Mouse (Mus musculus) G1E (cell line): ENCODE data around the gene Mctp1. TPM values are rescaled to one million over a fixed set of nuclear protein-coding genes. Genes with fewer than 3 reads are reported as not detected.
A peak's percentile ranks its signal among the peaks of the same experiment; 100 is the strongest.

Experiments
- ATAC-seq: 2 replicates; pipeline ENCODE4 v1.8.0; 2016; ENCODE audit warnings: mild to moderate bottlenecking; ENCODE audit not compliant: insufficient number of reproducible peaks, poor library complexity, low FRiP score, severe bottlenecking; ENCODE audit errors: extremely low read depth
- DNase-seq: peaks from one replicate; pipeline ENCODE4 v3.0.0; 2012; ENCODE audit warnings: low spot score
- H3K27me3 ChIP-seq: 2 replicates; pipeline ENCODE4 v1.6.1; 2012; ENCODE audit warnings: mild to moderate bottlenecking, low read length, inconsistent platforms; ENCODE audit not compliant: insufficient read depth
- H3K36me3 ChIP-seq: replicated peaks from 2 replicates; pipeline ENCODE3; 2012; ENCODE audit warnings: mild to moderate bottlenecking, inconsistent platforms
- H3K4me1 ChIP-seq: 2 replicates; pipeline ENCODE4 v1.6.1; 2012; ENCODE audit warnings: low read depth, low read length, inconsistent platforms, mixed read lengths; ENCODE audit not compliant: insufficient read depth
- H3K4me3 ChIP-seq: 2 replicates; pipeline ENCODE4 v1.5.1; 2012; ENCODE audit warnings: low read depth, mild to moderate bottlenecking, inconsistent platforms, low read length, moderate library complexity, mixed read lengths
- H3K9me3 ChIP-seq: replicated peaks from 2 replicates; pipeline ENCODE4 v1.6.1; 2012; ENCODE audit warnings: inconsistent platforms
- CTCF ChIP-seq: IDR thresholded peaks from 2 replicates; pipeline ENCODE4 v1.5.1; 2012; ENCODE audit warnings: low read depth, low read length, inconsistent platforms, mixed read lengths
- GATA1 ChIP-seq: IDR thresholded peaks from 2 replicates; pipeline ENCODE4 v1.6.1; 2012; ENCODE audit warnings: borderline replicate concordance, low read length, inconsistent platforms, mixed read lengths
- GATA2 ChIP-seq: IDR thresholded peaks from 2 replicates; pipeline ENCODE4 v1.6.1; 2012; ENCODE audit warnings: low read depth, low read length, inconsistent platforms, borderline replicate concordance
- POLR2AphosphoS5 ChIP-seq: IDR thresholded peaks from 2 replicates; pipeline ENCODE4 v1.6.1; 2012; ENCODE audit warnings: low read depth, low read length, inconsistent platforms; ENCODE audit not compliant: insufficient replicate concordance
- TAL1 ChIP-seq: conservative IDR thresholded peaks from 2 replicates; pipeline ENCODE4 v1.6.1; 2012; ENCODE audit warnings: low read depth, low read length, inconsistent platforms, mixed read lengths
- polyA plus RNA-seq: library from polyadenylated mRNA; stranded (reverse); fragments of >175 nt; gene quantifications from 2 replicates; pipeline ENCODE4 v1.2.3, GENCODE M21; 2012
- total RNA-seq, 2 experiments: library from RNA; stranded (forward) in 1 of 2; stranded (reverse) in 1 of 2; fragments of 200-1000 nt in 1 of 2; fragments of >200 nt in 1 of 2; fragmentation: Nextera tagmentation in 1 of 2; gene quantifications; 2 replicates each; pipeline ENCODE4 v1.2.3; 2014 to 2017

Gene Mctp1
- total and polyA plus RNA-seq, 3 experiments: 1.4 to 16.7 (median 15.6) TPM

GRCm38 (mm10) chr13:76759832-76760490, 375.6 kb downstream of the Mctp1 start:
- H3K4me3 ChIP-seq: no peak overlapping the region
- DNase-seq: peak; percentile 5
- no peaks in the 10 kb centered on the region for H3K4me1 ChIP-seq
- no peaks in the 10 kb centered on the region for H3K9me3 ChIP-seq
- no peaks in the 10 kb centered on the region for H3K36me3 ChIP-seq
- TF ChIP-seq GATA1 (no peak), CTCF (peak; percentile 39; the same call in 1 of the 2 replicates)
- 0 out of 2 replicates have a peak, but pooled peaks cover 6% of the 10 kb centered on the region for H3K27me3 ChIP-seq
- ATAC-seq: no peak; the same call in 1 of the 2 replicates

DNA sequence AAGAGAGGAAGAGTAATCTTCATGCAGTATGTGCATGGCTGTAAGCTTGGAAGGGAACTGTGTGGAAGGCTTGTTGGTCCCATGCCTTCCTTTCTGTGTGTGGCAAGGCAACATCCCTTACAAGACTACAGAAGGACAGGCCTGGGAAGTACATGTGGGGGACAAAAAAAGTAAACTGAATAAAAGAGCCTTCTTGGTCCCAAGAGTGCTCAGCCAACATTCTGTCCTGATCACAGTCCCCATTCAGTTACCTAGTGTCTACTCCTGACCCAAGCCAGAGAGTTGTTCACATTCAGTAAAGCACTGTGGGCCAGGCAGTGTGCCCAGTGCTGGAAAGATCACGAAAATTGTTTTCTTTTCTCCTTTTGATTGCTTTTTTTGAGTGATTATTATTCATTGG, 415.3 kb downstream of the Mctp1 start:
- H3K36me3 ChIP-seq: no peaks in the 10 kb centered on the region
- no peaks in the 10 kb centered on the region for H3K27me3 ChIP-seq
- H3K4me1 ChIP-seq: no peaks in the 10 kb centered on the region
- DNase-seq (no peak), ATAC-seq (no peak)
- TF ChIP-seq GATA1 (no peak), TAL1 (no peak), CTCF (no peak), GATA2 (no peak), POLR2AphosphoS5 (no peak)
- H3K9me3 ChIP-seq: no peaks in the 10 kb centered on the region
- no peak overlapping the region for H3K4me3 ChIP-seq

DNA sequence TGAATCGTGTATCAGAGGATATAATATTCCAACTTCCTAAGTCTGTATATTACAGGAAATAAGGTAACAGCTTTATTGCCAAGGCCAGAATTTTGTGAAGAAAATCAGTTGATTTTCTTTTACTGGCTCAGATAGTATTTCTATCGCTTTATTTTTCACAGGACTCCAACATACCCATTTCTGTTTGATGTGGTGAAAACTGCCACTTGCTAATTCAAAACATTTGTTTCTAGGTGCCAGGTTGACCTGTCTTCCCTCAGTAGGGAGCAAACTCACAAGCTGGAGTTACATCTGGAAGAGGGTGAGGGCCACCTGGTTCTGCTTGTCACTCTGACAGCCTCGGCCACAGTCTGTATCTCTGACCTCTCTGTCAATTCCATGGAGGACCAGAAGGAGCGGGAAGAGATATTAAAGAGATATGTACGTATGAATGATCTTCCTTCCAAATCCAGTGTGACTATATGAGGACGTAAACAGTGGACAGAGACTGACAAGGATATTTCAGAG, 416.8 kb downstream of the Mctp1 start:
- no peaks in the 10 kb centered on the region for H3K9me3 ChIP-seq
- H3K4me3 ChIP-seq: no peak overlapping the region
- no peaks in the 10 kb centered on the region for H3K27me3 ChIP-seq
- TF ChIP-seq GATA2: no peak
- no peak for TF ChIP-seq POLR2AphosphoS5
- no peak for TF ChIP-seq CTCF
- no peak for TF ChIP-seq TAL1
- TF ChIP-seq GATA1: no peak
- no peaks in the 10 kb centered on the region for H3K4me1 ChIP-seq
- no peaks in the 10 kb centered on the region for H3K36me3 ChIP-seq
- DNase-seq (no peak), ATAC-seq (no peak)

- no peaks in the 10 kb centered on the region for H3K27me3 ChIP-seq
- DNase-seq (no peak), ATAC-seq (peak; percentile 80)
- no peaks in the 10 kb centered on the region for H3K9me3 ChIP-seq
- H3K4me1 ChIP-seq: no peaks in the 10 kb centered on the region
- no peak overlapping the region for H3K4me3 ChIP-seq
- no peaks in the 10 kb centered on the region for H3K36me3 ChIP-seq
- TF ChIP-seq TAL1: no peak
- TF ChIP-seq CTCF: no peak
- TF ChIP-seq GATA1: no peak
- TF ChIP-seq GATA2: no peak
- no peak for TF ChIP-seq POLR2AphosphoS5
These were observed 417.9 kb downstream of the Mctp1 start for GRCm38 (mm10) chr13:76802051-76802728.

GRCm38 (mm10) chr13:76802926-76803325, 418.6 kb downstream of the Mctp1 start:
- Histone ChIP-seq H3K27me3 (no peaks in the 10 kb centered on the region), H3K9me3 (no peaks in the 10 kb centered on the region), H3K4me1 (no peaks in the 10 kb centered on the region), H3K4me3 (no peak overlapping the region), H3K36me3 (no peaks in the 10 kb centered on the region)
- ATAC-seq (no peak), DNase-seq (no peak)
- TF ChIP-seq GATA1 (no peak), TAL1 (no peak)

GRCm38 (mm10) chr13:76803799-76804198, 419.5 kb downstream of the Mctp1 start:
- H3K9me3 ChIP-seq: no peaks in the 10 kb centered on the region
- TF ChIP-seq CTCF (no peak), TAL1 (no peak), GATA2 (no peak), GATA1 (no peak)
- H3K27me3 ChIP-seq: no peaks in the 10 kb centered on the region
- no peaks in the 10 kb centered on the region for H3K36me3 ChIP-seq
- H3K4me3 ChIP-seq: no peak overlapping the region
- no peak for ATAC-seq
- DNase-seq: no peak
- H3K4me1 ChIP-seq: no peaks in the 10 kb centered on the region
